Mouse (Mus musculus): ENCODE data around the gene Tmem190. TPM values are rescaled to one million over a fixed set of nuclear protein-coding genes. Genes with fewer than 3 reads are reported as not detected.
"Not testable (repeated sequence)": the region's sequence is repeated elsewhere in the genome, so short reads cannot be mapped to it uniquely, and the experiment has no call there.

Gene Tmem190
- polyA plus RNA-seq, 1 experiment from 2014 or later: not detected

GRCm38 (mm10) chr7:4813105-4813791, 30.5 kb downstream of the Tmem190 start:
- Histone ChIP-seq H3K36me3 (ENCODE audit: inconsistent target) (peaks cover 5% of the 10 kb centered on the region; the same call in 1 of the 2 replicates), H3K79me2 (ENCODE audit: inconsistent target) (peaks cover 37% of the 10 kb centered on the region), H3K27ac (peak overlapping the region; percentile 94), H3K4me3 (ENCODE audit: inconsistent target) (peak overlapping the region; percentile 81)
- 16% methylated on average over 8 of the region's 8 CpGs for WGBS (ENCODE audit: missing documents)

GRCm38 (mm10) chr7:4816559-4816958, 33.8 kb downstream of the Tmem190 start:
- Histone ChIP-seq H3K27ac (no peak overlapping the region), H3K4me3 (ENCODE audit: inconsistent target) (no peak overlapping the region), H3K79me2 (ENCODE audit: inconsistent target) (peaks cover 4% of the 10 kb centered on the region), H3K36me3 (ENCODE audit: inconsistent target) (no peaks in the 10 kb centered on the region)

GRCm38 (mm10) chr7:4820925-4821324, 38.2 kb downstream of the Tmem190 start:
- not testable (repeated sequence) for H3K36me3 ChIP-seq (ENCODE audit: inconsistent target); H3K27ac ChIP-seq; H3K4me3 ChIP-seq (ENCODE audit: inconsistent target); H3K79me2 ChIP-seq (ENCODE audit: inconsistent target)
- 81% methylated on average over 6 of the region's 7 CpGs for WGBS (ENCODE audit: missing documents)

- 85% methylated on average over 4 of the region's 4 CpGs for WGBS (ENCODE audit: missing documents)
- no peaks in the 10 kb centered on the region for H3K79me2 ChIP-seq (ENCODE audit: inconsistent target)
- no peaks in the 10 kb centered on the region for H3K36me3 ChIP-seq (ENCODE audit: inconsistent target)
- no peak overlapping the region for H3K27ac ChIP-seq
- no peak overlapping the region for H3K4me3 ChIP-seq (ENCODE audit: inconsistent target)
These were observed 39.0 kb downstream of the Tmem190 start for GRCm38 (mm10) chr7:4821690-4822089.

GRCm38 (mm10) chr7:4822162-4822907, 39.6 kb downstream of the Tmem190 start:
- Histone ChIP-seq H3K79me2 (ENCODE audit: inconsistent target) (no peaks in the 10 kb centered on the region), H3K36me3 (ENCODE audit: inconsistent target) (no peaks in the 10 kb centered on the region), H3K4me3 (ENCODE audit: inconsistent target) (no peak overlapping the region), H3K27ac (no peak overlapping the region)
- 84% methylated on average over 6 of the region's 6 CpGs for WGBS (ENCODE audit: missing documents)

- Histone ChIP-seq H3K79me2 (ENCODE audit: inconsistent target) (no peaks in the 10 kb centered on the region), H3K36me3 (ENCODE audit: inconsistent target) (no peaks in the 10 kb centered on the region), H3K27ac (no peak overlapping the region), H3K4me3 (ENCODE audit: inconsistent target) (no peak overlapping the region)
- WGBS (ENCODE audit: missing documents): 71% methylated on average over 4 of the region's 4 CpGs
These were observed 42.6 kb downstream of the Tmem190 start for GRCm38 (mm10) chr7:4825365-4825764.

GRCm38 (mm10) chr7:4830476-4830875, 47.7 kb downstream of the Tmem190 start:
- Histone ChIP-seq H3K36me3 (ENCODE audit: inconsistent target) (no peaks in the 10 kb centered on the region), H3K79me2 (ENCODE audit: inconsistent target) (no peaks in the 10 kb centered on the region), H3K27ac (no peak overlapping the region), H3K4me3 (ENCODE audit: inconsistent target) (no peak overlapping the region)
- WGBS (ENCODE audit: missing documents): 25% methylated on average over 12 of the region's 12 CpGs

Other genes with a start within 250 kb of the Tmem190 start
- gene Syt5, start 235.4 kb upstream of the Tmem190 start, polyA plus RNA-seq (2018): not detected in 3 replicates
- not detected in 3 replicates for gene Ptprh, start 178.9 kb upstream of the Tmem190 start, polyA plus RNA-seq (2018)
- gene Tmem86b, start 151.5 kb upstream of the Tmem190 start, polyA plus RNA-seq (2018): 1.4 to 2.3 TPM (median 2.1 TPM) in 3 replicates
- gene Ppp6r1, start 123.9 kb upstream of the Tmem190 start, polyA plus RNA-seq (2018): 68.2 to 77.4 TPM (median 74.2 TPM) in 3 replicates
- 13.6 to 44.2 TPM (median 27.9 TPM) in 3 replicates for gene Hspbp1, start 97.9 kb upstream of the Tmem190 start, polyA plus RNA-seq (2018)
- gene Brsk1, start 92.3 kb upstream of the Tmem190 start, polyA plus RNA-seq (2018): 0.07 TPM in 1 of 3 replicates, not detected in the others
- 1.2 to 4.1 TPM (median 2.5 TPM) in 3 replicates for gene Tmem150b, start 57.7 kb upstream of the Tmem190 start, polyA plus RNA-seq (2018)
- 13.0 to 41.3 TPM (median 19.4 TPM) in 3 replicates for gene Kmt5c, start 42.8 kb upstream of the Tmem190 start, polyA plus RNA-seq (2018)
- 1.3 TPM in 1 of 3 replicates, not detected in the others for gene Cox6b2, start 29.8 kb upstream of the Tmem190 start, polyA plus RNA-seq (2018)
- not detected in 3 replicates for gene Fam71e2, start 11.6 kb upstream of the Tmem190 start, polyA plus RNA-seq (2018)
- gene Il11, start 78 bp upstream of the Tmem190 start, polyA plus RNA-seq (2018): not detected in 3 replicates
- 0.67 to 1.6 TPM (median 0.70 TPM) in 3 replicates for gene Tmem238, start 6.7 kb downstream of the Tmem190 start, polyA plus RNA-seq (2018)
- gene Rpl28, start 9.9 kb downstream of the Tmem190 start, polyA plus RNA-seq (2018): 395 to 534 TPM (median 483 TPM) in 3 replicates
- gene Ube2s, start 29.7 kb downstream of the Tmem190 start, polyA plus RNA-seq (2018): 69.0 to 174 TPM (median 124 TPM) in 3 replicates
- not detected in 3 replicates for gene Shisa7, start 61.8 kb downstream of the Tmem190 start, polyA plus RNA-seq (2018)
- 6.2 to 11.2 TPM (median 10.2 TPM) in 3 replicates for gene Isoc2b, start 87.3 kb downstream of the Tmem190 start, polyA plus RNA-seq (2018)
- 9.6 to 13.3 TPM (median 13.0 TPM) in 3 replicates for gene Isoc2a, start 94.2 kb downstream of the Tmem190 start, polyA plus RNA-seq (2018)
- not detected in 3 replicates for gene Gm36210, start 123.6 kb downstream of the Tmem190 start, polyA plus RNA-seq (2018)
- 3.1 to 5.6 TPM (median 4.4 TPM) in 3 replicates for gene Zfp628, start 132.3 kb downstream of the Tmem190 start, polyA plus RNA-seq (2018)
- 0.15 to 1.1 TPM (median 0.17 TPM) in 3 replicates for gene Nat14, start 139.1 kb downstream of the Tmem190 start, polyA plus RNA-seq (2018)
- 0.13 to 0.33 TPM (median 0.28 TPM) in 3 replicates for gene Ssc5d, start 142.8 kb downstream of the Tmem190 start, polyA plus RNA-seq (2018)
- 0.36 to 1.8 TPM (median 1.1 TPM) in 3 replicates for gene Sbk2, start 181.5 kb downstream of the Tmem190 start, polyA plus RNA-seq (2018)
- gene Sbk3, start 188.2 kb downstream of the Tmem190 start, polyA plus RNA-seq (2018): not detected in 3 replicates
- gene Zfp579, start 213.2 kb downstream of the Tmem190 start, polyA plus RNA-seq (2018): 4.3 to 9.9 TPM (median 7.3 TPM) in 3 replicates
- 13.7 to 24.6 TPM (median 14.3 TPM) in 3 replicates for gene Zfp524, start 231.5 kb downstream of the Tmem190 start, polyA plus RNA-seq (2018)
- gene Fiz1, start 231.8 kb downstream of the Tmem190 start, polyA plus RNA-seq (2018): 16.5 to 21.5 TPM (median 18.2 TPM) in 3 replicates
- not detected in 3 replicates for gene Gm44973, start 232.6 kb downstream of the Tmem190 start, polyA plus RNA-seq (2018)
- gene Zfp865, start 237.4 kb downstream of the Tmem190 start, polyA plus RNA-seq (2018): 11.9 to 13.8 TPM (median 12.4 TPM) in 3 replicates
- gene Ccdc106, start 237.6 kb downstream of the Tmem190 start, polyA plus RNA-seq (2018): 0.28 to 1.1 TPM (median 0.37 TPM) in 3 replicates